Mouse (Mus musculus) forebrain, embryonic 10.5 days (tissue): ENCODE data around the gene Vmn2r86. TPM values are rescaled to one million over a fixed set of nuclear protein-coding genes. Genes with fewer than 3 reads are reported as not detected.
A peak's percentile ranks its signal among the peaks of the same experiment; 100 is the strongest.
"Not testable (repeated sequence)": the region's sequence is repeated elsewhere in the genome, so short reads cannot be mapped to it uniquely, and the experiment has no call there.

Experiments used
- DNase-seq: peaks from one replicate; pipeline ENCODE4 v3.0.0-alpha.2; 2017; ENCODE audit warnings: low spot score; ENCODE audit errors: extremely low spot score
- H3K27ac ChIP-seq: fragments of 300-500 bp; sonication (generic); 2 replicates; pipeline ENCODE4 v1.5.1; 2016; ENCODE audit warnings: mild to moderate bottlenecking
- H3K27me3 ChIP-seq: fragments of 300-500 bp; sonication (generic); 2 replicates; pipeline ENCODE4 v1.6.1; 2016; ENCODE audit warnings: mild to moderate bottlenecking; ENCODE audit not compliant: poor library complexity, severe bottlenecking
- H3K36me3 ChIP-seq: fragments of 300-500 bp; sonication (generic); replicated peaks from 2 replicates; pipeline ENCODE4 v1.6.1; 2016; ENCODE audit warnings: mild to moderate bottlenecking, moderate library complexity
- H3K4me1 ChIP-seq: fragments of 300-500 bp; sonication (generic); 2 replicates; pipeline ENCODE4 v1.6.1; 2016
- H3K4me3 ChIP-seq: fragments of 300-500 bp; sonication (generic); 2 replicates; pipeline ENCODE4 v1.5.1; 2016; ENCODE audit warnings: mild to moderate bottlenecking, moderate library complexity
- H3K9me3 ChIP-seq: fragments of 300-500 bp; sonication (generic); 2 replicates; pipeline ENCODE4 v1.6.1; 2016; ENCODE audit warnings: mild to moderate bottlenecking, moderate library complexity
- WGBS: fragments of 180-500 bp; shearing (Covaris S2); methylation state at CpG from one replicate; pipeline ENCODE4 v1.1.7; 2016; 5-methylcytosine and 5-hydroxymethylcytosine counted together
- polyA plus RNA-seq: library from polyadenylated mRNA; unstranded; fragments of >200 nt; fragmentation: Nextera tagmentation; extraction: Ambion mirVana; gene quantifications from 2 replicates; pipeline ENCODE4 v1.2.1, GENCODE M21; 2016

The Vmn2r86 gene
- not detected in 2 replicates for polyA plus RNA-seq

DNA sequence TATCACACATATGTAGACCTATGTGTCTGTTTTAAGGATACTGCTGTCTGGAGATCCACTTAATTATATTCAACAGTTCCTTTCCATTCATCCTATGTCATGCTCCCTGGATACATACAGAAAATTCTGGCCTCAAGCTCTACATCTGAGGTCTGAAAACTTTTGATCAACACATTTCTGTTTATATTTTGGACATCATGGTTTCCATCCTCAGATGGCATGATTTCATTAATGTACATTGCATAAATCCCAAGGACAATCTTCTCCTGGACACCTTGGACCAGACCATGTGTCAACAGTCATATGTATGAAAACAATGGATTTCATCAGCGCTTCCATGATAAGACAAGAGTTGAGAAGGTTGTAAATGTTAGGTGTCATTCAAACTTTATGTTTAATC, at the start of gene Vmn2r86:
TSS of gene Vmn2r86 (minus strand) at position 101 of the 400 bp plus-strand sequence.
- not testable (repeated sequence) for H3K4me3 ChIP-seq, H3K9me3 ChIP-seq, H3K36me3 ChIP-seq, H3K4me1 ChIP-seq, H3K27me3 ChIP-seq, DNase-seq, H3K27ac ChIP-seq
- WGBS, result 88% methylated on average over 1 of the region's 1 CpGs

DNA sequence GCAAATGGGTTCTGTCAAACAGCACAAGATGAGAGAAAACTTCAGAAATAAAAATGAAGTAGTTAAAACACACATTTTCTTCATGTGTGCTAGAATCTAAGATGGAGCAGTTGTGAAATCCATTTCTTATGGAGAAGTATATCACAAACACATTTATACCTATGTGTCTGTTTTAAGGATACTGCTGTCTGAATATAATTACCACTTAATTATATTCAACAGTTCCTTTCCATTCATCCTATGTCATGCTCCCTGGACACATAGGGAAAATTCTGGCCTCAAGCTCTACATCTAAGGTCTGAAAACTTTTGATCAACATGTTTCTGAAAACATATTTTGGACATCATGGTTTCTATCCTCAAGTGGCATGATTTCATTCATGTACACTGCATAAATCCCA, 41.4 kb upstream of the Vmn2r86 start, which contains the start of gene Vmn2r87:
TSS of gene Vmn2r87 (minus strand) at position 101 of the 400 bp plus-strand sequence.
- no peak for DNase-seq
- Histone ChIP-seq H3K4me1 (no peaks in the 10 kb centered on the region), H3K4me3 (no peak within 1 kb of the TSS)

DNA sequence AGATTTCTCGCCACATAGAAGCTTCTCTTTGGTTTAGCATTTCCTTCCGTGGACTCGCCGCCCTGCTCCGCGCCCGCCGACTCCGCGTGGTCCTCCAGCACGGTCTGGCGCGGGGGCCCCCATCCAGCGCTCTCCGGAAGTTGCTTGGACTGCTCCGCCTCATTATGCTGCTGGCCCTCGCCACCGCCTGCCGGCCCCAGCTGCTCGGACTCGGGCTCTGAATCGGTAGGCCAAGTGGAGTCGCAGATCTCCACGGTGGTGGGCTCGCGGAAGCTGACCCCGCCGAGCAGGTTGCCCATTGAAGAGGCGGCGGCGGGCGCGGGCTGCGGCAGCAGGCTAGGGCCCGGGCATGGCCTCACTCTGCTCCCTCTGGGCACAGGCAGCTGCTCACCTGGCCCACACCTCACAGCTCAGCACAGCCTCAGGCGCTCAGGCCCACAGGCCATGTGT, 14.5 kb upstream of the Vmn2r86 start:
- no peaks in the 10 kb centered on the region for H3K27me3 ChIP-seq
- peak overlapping the region; percentile 84 for H3K27ac ChIP-seq
- no peaks in the 10 kb centered on the region for H3K9me3 ChIP-seq
- H3K36me3 ChIP-seq, result no peaks in the 10 kb centered on the region
- H3K4me1 ChIP-seq, result peaks cover 5% of the 10 kb centered on the region
- WGBS, result 6% methylated on average over 36 of the region's 36 CpGs
- DNase-seq, result peak; percentile 72
- peak overlapping the region; percentile 56 for H3K4me3 ChIP-seq

More for the DNA sequence above, 41.4 kb upstream of the Vmn2r86 start, which contains the start of gene Vmn2r87:
- H3K27ac ChIP-seq, result no peak within 1 kb of the TSS
- no peaks in the 10 kb centered on the region for H3K27me3 ChIP-seq
- no peaks in the 10 kb centered on the region for H3K36me3 ChIP-seq
- no peaks in the 10 kb centered on the region for H3K9me3 ChIP-seq

DNA sequence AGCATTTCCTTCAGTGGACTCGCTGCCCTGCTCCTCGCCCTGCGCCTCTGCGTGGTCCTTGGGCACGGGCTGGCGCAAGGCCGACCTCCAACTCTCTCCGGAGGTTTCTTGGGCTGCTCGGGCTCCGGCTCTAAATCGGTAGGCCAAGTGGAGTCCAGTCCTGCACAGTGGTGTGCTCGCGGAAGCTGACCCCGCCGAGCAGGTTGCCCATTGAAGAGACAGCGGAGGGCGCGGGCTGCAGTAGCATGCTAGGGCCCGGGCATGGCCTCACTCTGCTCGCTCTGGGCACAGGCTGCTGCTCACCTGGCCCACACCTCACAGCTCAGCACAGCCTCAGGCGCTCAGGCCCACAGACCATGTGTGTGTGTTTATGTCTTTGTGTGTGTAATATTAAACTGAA, 11.1 kb downstream of the Vmn2r86 start:
- H3K27ac ChIP-seq, result no peak overlapping the region
- DNase-seq, result no peak
- no peaks in the 10 kb centered on the region for H3K36me3 ChIP-seq
- no peaks in the 10 kb centered on the region for H3K9me3 ChIP-seq
- WGBS, result 89% methylated on average over 21 of the region's 21 CpGs
- no peak overlapping the region for H3K4me3 ChIP-seq
- no peaks in the 10 kb centered on the region for H3K27me3 ChIP-seq
- H3K4me1 ChIP-seq, result no peaks in the 10 kb centered on the region

DNA sequence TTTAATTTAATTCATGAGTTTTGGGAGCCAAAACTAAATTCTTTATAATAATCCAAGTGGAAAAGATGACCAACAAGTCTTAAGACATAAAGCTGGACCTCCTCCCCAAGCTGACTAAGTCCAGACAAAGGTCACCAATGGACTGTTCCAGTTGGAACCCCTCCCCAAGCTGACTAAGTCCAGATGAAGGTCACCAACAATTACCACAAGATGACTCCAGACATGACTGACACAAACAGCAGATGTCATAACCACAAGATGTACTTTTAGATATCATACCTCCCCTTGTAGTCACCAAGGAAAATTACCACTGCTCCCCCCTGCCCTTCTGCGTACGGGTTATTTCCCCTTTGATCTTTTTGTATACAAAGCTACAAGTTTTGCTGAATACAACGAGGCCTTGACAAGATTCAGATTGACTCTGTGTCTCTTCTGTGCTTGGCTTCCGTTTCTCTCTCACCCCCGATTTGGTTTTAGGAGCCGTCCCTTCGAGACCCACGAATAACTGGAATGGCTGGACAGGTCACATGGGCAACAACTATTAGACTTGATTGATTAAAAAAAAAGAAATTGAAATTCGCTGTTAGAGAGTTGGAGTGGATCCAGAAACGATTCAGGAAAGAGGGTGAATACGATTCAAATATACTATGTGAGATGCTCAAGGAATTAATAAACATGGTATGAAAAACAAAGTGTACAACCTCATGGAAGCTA, 21.5 kb downstream of the Vmn2r86 start:
- H3K27ac ChIP-seq, DNase-seq, H3K4me1 ChIP-seq, H3K27me3 ChIP-seq, H3K4me3 ChIP-seq, H3K9me3 ChIP-seq, H3K36me3 ChIP-seq: not testable (repeated sequence)
- 89% methylated on average over 11 of the region's 11 CpGs for WGBS

DNA sequence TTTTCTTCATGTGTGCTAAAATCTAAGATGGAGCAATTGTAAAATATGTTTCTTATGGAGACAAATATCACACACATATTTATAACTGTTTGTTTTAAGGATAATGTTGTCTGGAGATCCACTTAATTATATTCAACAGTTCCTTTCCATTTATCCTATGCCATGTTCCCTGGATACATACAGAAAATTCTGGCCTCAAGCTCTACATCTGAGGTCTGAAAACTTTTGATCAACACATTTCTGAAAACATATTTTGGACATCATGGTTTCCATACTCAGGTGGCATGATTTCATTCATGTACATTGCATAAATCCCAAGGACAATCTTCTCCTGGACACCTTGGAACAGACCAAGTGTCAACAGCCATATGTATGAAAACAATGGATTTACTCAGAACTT, 26.2 kb downstream of the Vmn2r86 start, which contains the start of gene Vmn2r85:
TSS of gene Vmn2r85 (minus strand) at position 101 of the 400 bp plus-strand sequence.
- not testable (repeated sequence) for DNase-seq

DNA sequence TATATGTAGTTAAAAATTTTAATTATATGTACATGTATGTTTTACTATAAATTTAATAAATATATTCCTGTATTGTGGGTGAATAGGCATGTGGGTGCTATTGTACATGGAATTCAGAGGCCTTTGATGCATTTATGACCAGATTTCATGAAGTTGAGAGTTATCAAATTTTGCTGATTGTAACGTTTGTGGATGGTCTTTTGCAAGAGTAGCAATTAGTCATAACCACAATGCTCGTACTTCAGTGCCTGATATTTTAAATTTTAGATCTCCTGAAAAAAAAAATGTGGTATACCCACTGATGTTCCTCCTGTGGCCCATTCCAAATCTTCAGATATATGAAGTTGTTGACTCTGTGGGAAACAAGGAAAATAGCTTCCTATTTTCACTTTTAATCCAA, 33.5 kb downstream of the Vmn2r86 start:
- DNase-seq, H3K9me3 ChIP-seq, H3K4me1 ChIP-seq, H3K27me3 ChIP-seq, H3K36me3 ChIP-seq, H3K4me3 ChIP-seq, H3K27ac ChIP-seq: not testable (repeated sequence)
- 85% methylated on average over 2 of the region's 2 CpGs for WGBS

More for the DNA sequence above, 26.2 kb downstream of the Vmn2r86 start, which contains the start of gene Vmn2r85:
- not testable (repeated sequence) for H3K27me3 ChIP-seq, H3K27ac ChIP-seq, H3K36me3 ChIP-seq, H3K9me3 ChIP-seq, H3K4me1 ChIP-seq, H3K4me3 ChIP-seq

DNA sequence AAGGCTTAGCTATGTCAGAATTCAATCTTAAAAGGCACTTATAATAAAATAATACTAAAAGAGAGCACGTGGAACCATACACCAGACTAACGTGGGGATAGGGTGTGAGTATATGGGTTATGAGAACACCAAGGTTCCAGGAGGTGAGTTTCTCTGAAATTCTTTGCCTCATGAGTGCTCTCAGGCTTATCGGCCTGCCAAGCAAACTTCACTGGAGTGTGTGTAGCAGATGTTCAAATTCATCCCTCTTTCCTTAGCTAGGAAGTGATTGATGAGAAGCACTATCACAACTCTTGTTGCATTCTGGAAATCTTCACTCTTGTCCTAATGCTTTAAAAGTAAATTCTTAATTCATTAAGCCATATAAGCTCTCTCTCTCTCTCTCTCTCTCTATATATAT, 35.4 kb downstream of the Vmn2r86 start:
- WGBS, result 86% methylated on average over 3 of the region's 3 CpGs
- no peak for DNase-seq
- H3K27me3 ChIP-seq, result no peaks in the 10 kb centered on the region
- no peak overlapping the region for H3K4me3 ChIP-seq
- no peak overlapping the region for H3K27ac ChIP-seq
- H3K36me3 ChIP-seq, result no peaks in the 10 kb centered on the region
- no peaks in the 10 kb centered on the region for H3K4me1 ChIP-seq
- H3K9me3 ChIP-seq, result no peaks in the 10 kb centered on the region

DNA sequence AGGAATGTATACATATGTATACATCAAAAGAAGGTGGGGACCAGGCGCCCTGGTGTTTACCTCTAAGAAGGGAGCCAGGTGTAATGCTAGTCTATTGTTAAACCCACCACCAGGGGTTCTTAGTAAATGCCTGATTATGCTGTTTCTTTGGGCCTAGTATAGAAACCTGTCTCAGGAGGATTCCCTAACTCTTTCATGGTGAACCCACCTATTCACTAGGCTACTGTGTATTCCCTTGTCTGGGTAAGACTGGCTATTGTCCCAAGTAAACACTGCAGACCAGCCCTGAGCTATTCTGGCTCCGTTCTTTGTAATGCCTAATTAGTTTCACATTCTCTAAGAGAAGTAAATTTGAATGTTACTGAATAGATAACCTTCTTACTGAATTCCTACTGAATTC, 35.9 kb downstream of the Vmn2r86 start:
- not testable (repeated sequence) for H3K4me1 ChIP-seq
- 60% methylated on average over 2 of the region's 2 CpGs for WGBS

DNA sequence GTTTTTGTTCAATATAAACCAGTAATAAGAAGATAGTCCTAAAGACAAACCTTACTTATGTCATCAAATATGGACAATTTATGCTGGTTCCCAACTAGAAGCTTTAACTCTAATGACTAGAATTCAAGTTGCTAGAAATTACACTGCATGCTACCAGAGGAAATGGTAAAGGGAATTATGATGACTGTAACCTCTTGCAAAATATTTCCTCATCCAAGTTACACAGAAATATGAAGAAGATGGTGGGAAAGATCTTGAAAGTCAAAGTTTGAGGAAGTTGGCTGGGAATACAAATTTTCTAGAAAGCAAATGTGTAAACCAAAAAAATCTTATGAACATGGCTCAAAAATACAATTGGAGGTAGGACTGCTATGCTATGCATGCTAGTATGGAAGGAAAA, 39.5 kb downstream of the Vmn2r86 start:
- not testable (repeated sequence) for H3K9me3 ChIP-seq, H3K4me3 ChIP-seq, H3K27ac ChIP-seq, H3K36me3 ChIP-seq, H3K4me1 ChIP-seq, DNase-seq, H3K27me3 ChIP-seq

More for the DNA sequence above, 35.9 kb downstream of the Vmn2r86 start:
- H3K27me3 ChIP-seq, H3K27ac ChIP-seq, DNase-seq, H3K36me3 ChIP-seq, H3K9me3 ChIP-seq, H3K4me3 ChIP-seq: not testable (repeated sequence)

DNA sequence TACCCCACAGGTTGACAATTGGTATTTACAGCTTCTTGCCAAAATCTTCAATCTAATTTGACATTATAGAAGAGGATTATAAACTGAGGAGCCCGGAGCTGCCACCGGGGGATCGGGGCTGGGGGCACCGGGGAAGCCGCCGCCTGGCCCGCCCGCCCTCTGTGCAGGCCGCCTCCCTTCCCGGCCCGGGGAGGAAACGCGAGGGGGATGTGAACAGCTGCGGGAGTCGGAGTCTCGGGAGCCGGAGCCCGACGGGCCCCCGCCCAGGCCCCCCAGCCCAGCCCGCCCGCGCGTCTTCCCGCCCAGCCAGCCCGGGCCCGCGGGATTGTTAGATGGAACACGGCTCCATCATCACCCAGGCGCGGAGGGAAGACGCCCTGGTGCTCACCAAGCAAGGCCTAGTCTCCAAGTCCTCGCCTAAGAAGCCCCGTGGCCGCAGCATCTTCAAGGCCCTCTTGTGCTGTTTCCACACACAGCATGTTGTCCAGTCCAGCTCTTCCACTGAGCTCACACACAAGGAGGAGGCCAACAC, 43.6 kb downstream of the Vmn2r86 start:
- not testable (repeated sequence) for H3K4me3 ChIP-seq, H3K27ac ChIP-seq, H3K27me3 ChIP-seq, H3K9me3 ChIP-seq, DNase-seq, H3K4me1 ChIP-seq, H3K36me3 ChIP-seq
- WGBS, result 78% methylated on average over 25 of the region's 35 CpGs

DNA sequence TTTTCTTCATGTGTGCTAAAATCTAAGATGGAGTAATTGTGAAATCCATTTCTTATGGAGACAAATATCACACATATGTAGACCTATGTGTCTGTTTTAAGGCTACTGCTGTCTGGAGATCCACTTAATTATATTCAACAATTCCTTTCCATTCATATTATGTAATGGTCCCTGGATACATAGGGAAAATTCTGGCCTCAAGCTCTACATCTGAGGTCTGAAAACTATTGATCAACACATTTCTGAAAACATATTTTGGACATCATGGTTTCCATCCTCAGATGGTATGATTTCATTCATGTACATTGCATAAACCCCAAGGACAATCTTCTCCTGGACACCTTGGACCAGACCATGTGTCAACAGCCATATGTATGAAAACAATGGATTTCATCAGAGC, 61.6 kb downstream of the Vmn2r86 start, which contains the start of gene Vmn2r84:
TSS of gene Vmn2r84 (minus strand) at position 101 of the 400 bp plus-strand sequence.
- H3K36me3 ChIP-seq, result no peaks in the 10 kb centered on the region
- no peaks in the 10 kb centered on the region for H3K4me1 ChIP-seq
- no peaks in the 10 kb centered on the region for H3K27me3 ChIP-seq
- no peak within 1 kb of the TSS for H3K27ac ChIP-seq
- no peak within 1 kb of the TSS for H3K4me3 ChIP-seq
- H3K9me3 ChIP-seq, result no peaks in the 10 kb centered on the region
- no peak for DNase-seq
